Mouse (Mus musculus) small intestine, adult 2 months (tissue): ENCODE measurements around the gene Sct.

ENCODE experiments used
- CTCF ChIP-seq: fragments of 200-500 bp; IDR thresholded peaks from 2 replicates; pipeline ENCODE4 v1.5.1; 2012; ENCODE audit warnings: low read depth, mild to moderate bottlenecking, control low read depth, inconsistent platforms, low read length, moderate library complexity, mixed read lengths; ENCODE audit not compliant: insufficient replicate concordance, insufficient read length; ENCODE audit errors: extremely low read depth
- POLR2A ChIP-seq: fragments of 200-500 bp; IDR thresholded peaks from 2 replicates; pipeline ENCODE4 v1.6.1; 2012; ENCODE audit warnings: low read depth, mild to moderate bottlenecking, control low read depth, inconsistent platforms, low read length, moderate library complexity

GRCm38 (mm10) chr7:141315076-141315475 lies 36.1 kb upstream of the Sct start:
- no peak for TF ChIP-seq CTCF
- no peak for TF ChIP-seq POLR2A
